Mouse (Mus musculus) liver, embryonic 11.5 days (tissue): Measurements from ENCODE around the gene Samd9l. TPM values are rescaled to one million over a fixed set of nuclear protein-coding genes. Genes with fewer than 3 reads are reported as not detected.
"Not testable (repeated sequence)": the region's sequence is repeated elsewhere in the genome, so short reads cannot be mapped to it uniquely, and the experiment has no call there.

ENCODE experiments used
- ATAC-seq: fragments of 200-750 bp; cut with Nextera tagmentation; replicated peaks from 2 replicates; pipeline ENCODE4 v1.8.0; 2017; ENCODE audit warnings: moderate number of reproducible peaks, mild to moderate bottlenecking, moderate TSS enrichment, moderate library complexity; ENCODE audit not compliant: low FRiP score
- DNase-seq: peaks from one replicate; pipeline ENCODE4 v3.0.0-alpha.2; 2017; ENCODE audit warnings: low spot score
- H3K27ac ChIP-seq: fragments of 300-500 bp; sonication (generic); 2 replicates; pipeline ENCODE4 v1.5.1; 2014; ENCODE audit warnings: mild to moderate bottlenecking, low read depth, low read length, control low read depth
- H3K27me3 ChIP-seq: fragments of 300-500 bp; sonication (generic); replicated peaks from 2 replicates; pipeline ENCODE4 v1.6.1; 2014; ENCODE audit warnings: low read length, mixed read lengths; ENCODE audit not compliant: control insufficient read depth, insufficient read depth
- H3K36me3 ChIP-seq: fragments of 300-500 bp; sonication (generic); 2 replicates; pipeline ENCODE4 v1.6.1; 2014; ENCODE audit warnings: mild to moderate bottlenecking, low read length, moderate library complexity, mixed read lengths; ENCODE audit not compliant: control insufficient read depth, insufficient read depth
- H3K4me1 ChIP-seq: fragments of 300-500 bp; sonication (generic); replicated peaks from 2 replicates; pipeline ENCODE4 v1.6.1; 2014; ENCODE audit warnings: low read length, mixed read lengths; ENCODE audit not compliant: control insufficient read depth, insufficient read depth
- H3K4me2 ChIP-seq: fragments of 300-500 bp; sonication (generic); 2 replicates; pipeline ENCODE4 v1.6.1; 2014; ENCODE audit warnings: mild to moderate bottlenecking, control low read depth, moderate library complexity
- H3K4me3 ChIP-seq: fragments of 300-500 bp; sonication (generic); 2 replicates; pipeline ENCODE4 v1.5.1; 2014; ENCODE audit warnings: low read depth, low read length, control low read depth
- H3K9ac ChIP-seq: fragments of 300-500 bp; sonication (generic); 2 replicates; pipeline ENCODE4 v1.6.1; 2014; ENCODE audit warnings: low read depth, low read length, control low read depth
- H3K9me3 ChIP-seq: fragments of 300-500 bp; sonication (generic); 2 replicates; pipeline ENCODE4 v1.6.1; 2016; ENCODE audit warnings: low read length, inconsistent platforms, mixed read lengths; ENCODE audit not compliant: control insufficient read depth
- WGBS: fragments of 180-500 bp; shearing (Covaris S2); extraction: QIAGEN DNeasy Blood & Tissue Kit; methylation state at CpG from one replicate; pipeline ENCODE4 v1.1.7; 2014; 5-methylcytosine and 5-hydroxymethylcytosine counted together
- polyA plus RNA-seq: library from polyadenylated mRNA; unstranded; fragments of >200 nt; fragmentation: Nextera tagmentation; extraction: Ambion mirVana; gene quantifications from 2 replicates; pipeline ENCODE4 v1.2.1, GENCODE M21; 2014

The Samd9l gene
- polyA plus RNA-seq, result 2.0 TPM in 2 replicates

DNA sequence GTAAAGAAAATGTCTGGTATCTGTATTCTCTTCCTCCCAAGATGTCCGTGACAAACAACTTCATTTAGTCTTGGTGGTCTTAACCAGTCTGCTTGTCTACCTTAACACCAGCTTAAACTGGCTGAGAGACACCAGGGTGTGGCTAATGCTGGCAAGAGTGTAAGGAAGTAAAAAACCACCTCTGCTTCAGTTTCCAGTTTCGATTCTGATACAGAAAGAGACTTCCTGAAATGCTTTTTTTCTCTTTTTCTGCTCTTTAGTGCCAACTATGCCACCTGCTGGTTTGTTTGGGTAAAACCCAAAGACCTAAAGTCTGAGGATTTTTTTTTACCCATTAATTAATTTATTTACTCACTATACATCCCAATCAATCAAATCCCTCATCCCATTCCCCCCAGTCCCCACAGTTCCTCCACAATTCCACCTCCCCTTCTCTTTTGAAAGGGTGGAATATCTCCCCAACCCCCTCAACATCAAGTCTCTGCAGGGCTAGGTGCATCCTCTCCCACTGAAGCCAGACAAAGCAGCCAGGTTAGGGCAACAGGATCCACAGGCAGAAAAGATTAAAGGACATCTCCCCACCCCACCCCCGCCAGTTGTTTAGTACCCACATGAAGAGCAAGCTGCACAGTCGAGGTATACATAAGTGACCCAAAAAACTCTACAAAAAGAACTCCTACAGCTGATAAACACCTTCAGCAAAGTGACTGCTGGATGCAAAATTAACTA is at the start of gene Samd9l:
Gene Samd9l (minus strand): TSS at position 233 of the 729 bp plus-strand sequence.
- WGBS, result 33% methylated on average over 4 of the region's 4 CpGs
- peak within 1 kb of the TSS; percentile 37; the same call in 1 of the 2 replicates for H3K4me2 ChIP-seq

DNA sequence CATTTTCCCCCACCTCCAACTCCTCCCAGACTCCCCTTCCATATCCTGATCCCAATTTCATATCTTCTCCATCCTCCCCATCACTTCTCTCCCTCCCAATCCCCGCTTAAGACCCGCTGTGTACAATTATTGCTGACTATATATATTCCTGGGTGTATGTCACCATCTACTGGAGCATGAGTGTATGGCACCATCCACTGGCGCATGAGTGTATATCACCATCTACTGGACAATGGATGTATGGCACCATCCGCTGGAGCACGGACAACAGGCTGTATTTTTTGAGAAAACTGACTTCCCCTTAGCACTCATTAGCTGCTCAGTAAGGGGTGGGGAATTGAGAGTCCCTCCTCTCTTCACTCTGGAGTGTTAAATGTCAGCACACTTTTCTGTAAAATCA is 48.0 kb upstream of the Samd9l start:
- WGBS, result 8% methylated on average over 5 of the region's 5 CpGs
- Histone ChIP-seq H3K27me3 (no peaks in the 10 kb centered on the region), H3K4me3 (no peak overlapping the region), H3K4me1 (no peaks in the 10 kb centered on the region), H3K9me3 (no peaks in the 10 kb centered on the region), H3K4me2 (no peak overlapping the region), H3K9ac (no peak overlapping the region), H3K27ac (no peak overlapping the region), H3K36me3 (no peaks in the 10 kb centered on the region)
- ATAC-seq (peak; percentile 79), DNase-seq (peak; percentile 38)

More for the DNA sequence above, at the start of gene Samd9l:
- H3K9me3 ChIP-seq, H3K4me3 ChIP-seq, H3K4me1 ChIP-seq, H3K27ac ChIP-seq, DNase-seq, H3K27me3 ChIP-seq, H3K9ac ChIP-seq, H3K36me3 ChIP-seq: not testable (repeated sequence)
- ATAC-seq, result peak; percentile 79

GRCm38 (mm10) chr6:3443905-3444304 is 44.5 kb upstream of the Samd9l start:
- H3K27me3 ChIP-seq, result no peaks in the 10 kb centered on the region
- no peaks in the 10 kb centered on the region for H3K9me3 ChIP-seq
- no peak overlapping the region for H3K4me3 ChIP-seq
- no peak overlapping the region for H3K4me2 ChIP-seq
- no peak overlapping the region for H3K9ac ChIP-seq
- no peaks in the 10 kb centered on the region for H3K36me3 ChIP-seq
- no peak for DNase-seq
- H3K4me1 ChIP-seq, result no peaks in the 10 kb centered on the region
- no peak overlapping the region for H3K27ac ChIP-seq
- 17% methylated on average over 1 of the region's 1 CpGs for WGBS
- no peak for ATAC-seq

DNA sequence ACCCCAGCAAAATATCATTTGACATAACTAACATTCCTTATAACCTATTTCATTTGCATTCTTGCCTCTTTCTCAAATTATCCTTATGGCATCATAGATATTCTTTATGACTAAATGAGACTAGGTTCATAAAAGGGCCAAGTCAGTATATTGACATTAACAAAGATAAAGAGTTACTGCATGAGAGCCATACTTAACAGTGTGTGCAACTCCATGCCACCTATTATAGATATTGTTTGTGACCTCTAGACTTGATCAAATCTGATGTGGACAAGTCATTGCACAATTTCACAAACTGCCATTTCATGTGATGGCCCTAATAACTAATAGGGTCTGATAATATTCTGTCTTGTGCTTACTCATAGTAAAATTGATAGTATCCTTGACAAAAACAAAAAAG is 36.7 kb upstream of the Samd9l start:
- Histone ChIP-seq H3K4me3 (no peak overlapping the region), H3K36me3 (no peaks in the 10 kb centered on the region), H3K9me3 (no peaks in the 10 kb centered on the region), H3K27me3 (no peaks in the 10 kb centered on the region), H3K27ac (no peak overlapping the region), H3K9ac (no peak overlapping the region), H3K4me2 (no peak overlapping the region), H3K4me1 (no peaks in the 10 kb centered on the region)
- DNase-seq, result no peak
- no peak for ATAC-seq

- H3K4me3 ChIP-seq, H3K4me1 ChIP-seq, H3K27me3 ChIP-seq, DNase-seq, H3K36me3 ChIP-seq, H3K4me2 ChIP-seq, H3K9me3 ChIP-seq, H3K27ac ChIP-seq, H3K9ac ChIP-seq, ATAC-seq: not testable (repeated sequence)
- 81% methylated on average over 2 of the region's 2 CpGs for WGBS
These were observed 31.6 kb upstream of the Samd9l start for GRCm38 (mm10) chr6:3430976-3431375.

DNA sequence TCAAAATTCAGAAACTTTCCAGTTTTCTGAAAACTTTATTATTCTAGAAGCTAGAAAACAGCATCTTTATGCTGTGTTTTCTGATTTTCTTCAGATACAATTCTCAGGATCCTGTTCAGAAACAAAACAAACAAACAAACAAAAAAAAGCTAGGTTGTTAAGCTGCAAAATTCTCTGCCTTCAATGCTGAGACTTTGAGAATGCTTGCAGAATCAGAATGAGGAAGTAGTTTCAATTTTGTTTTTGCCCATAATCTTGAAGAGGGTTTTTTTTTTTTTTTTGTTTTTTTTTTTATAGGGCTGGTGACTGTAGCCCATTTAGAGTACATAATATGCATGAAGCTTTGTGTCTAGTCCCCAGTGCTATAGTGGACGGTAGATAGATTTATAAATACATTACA is 27.7 kb upstream of the Samd9l start:
- H3K36me3 ChIP-seq, result no peaks in the 10 kb centered on the region
- H3K9me3 ChIP-seq, result no peaks in the 10 kb centered on the region
- no peak for DNase-seq
- H3K4me1 ChIP-seq, result no peaks in the 10 kb centered on the region
- H3K27ac ChIP-seq, result no peak overlapping the region
- H3K4me2 ChIP-seq, result no peak overlapping the region
- H3K4me3 ChIP-seq, result no peak overlapping the region
- 82% methylated on average over 1 of the region's 1 CpGs for WGBS
- no peak overlapping the region for H3K9ac ChIP-seq
- H3K27me3 ChIP-seq, result no peaks in the 10 kb centered on the region
- no peak for ATAC-seq

DNA sequence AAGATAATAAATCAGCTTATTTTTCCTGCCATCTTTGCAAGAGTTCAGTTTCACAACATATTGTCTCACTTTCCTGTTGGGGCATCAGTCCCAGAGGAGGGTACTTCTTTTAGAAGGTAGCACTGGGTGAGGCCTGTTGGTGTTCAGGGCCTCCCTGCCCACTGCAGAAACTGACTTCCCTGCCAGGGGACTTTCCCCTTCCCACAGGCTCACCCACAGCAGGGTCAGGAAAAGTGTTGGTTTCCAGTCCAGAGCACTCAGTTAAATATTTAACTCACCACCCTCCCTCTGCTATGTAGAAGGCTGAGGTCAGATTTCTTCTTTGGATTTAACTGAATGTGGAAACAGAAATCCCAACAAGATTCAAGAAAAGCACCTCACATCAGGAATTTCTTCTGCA is 26.0 kb upstream of the Samd9l start:
- H3K4me3 ChIP-seq, H3K4me2 ChIP-seq, H3K27ac ChIP-seq, H3K36me3 ChIP-seq, H3K9ac ChIP-seq, H3K4me1 ChIP-seq, DNase-seq, H3K27me3 ChIP-seq, H3K9me3 ChIP-seq: not testable (repeated sequence)
- peak; percentile 66 for ATAC-seq

GRCm38 (mm10) chr6:3424613-3425277 is 25.4 kb upstream of the Samd9l start:
- 25% methylated on average over 1 of the region's 4 CpGs for WGBS
- not testable (repeated sequence) for H3K27me3 ChIP-seq, H3K9ac ChIP-seq, H3K27ac ChIP-seq, H3K4me2 ChIP-seq, ATAC-seq, H3K36me3 ChIP-seq, H3K9me3 ChIP-seq, DNase-seq, H3K4me1 ChIP-seq, H3K4me3 ChIP-seq
